Mouse (Mus musculus) liver, embryonic 14.5 days (tissue): ENCODE measurements around the gene Cers5. TPM values are rescaled to one million over a fixed set of nuclear protein-coding genes. Genes with fewer than 3 reads are reported as not detected.
"Not testable (repeated sequence)": the region's sequence is repeated elsewhere in the genome, so short reads cannot be mapped to it uniquely, and the experiment has no call there.

ENCODE experiments used
- ATAC-seq: fragments of 200-750 bp; cut with Nextera tagmentation; 2 replicates; pipeline ENCODE4 v1.8.0; 2017; ENCODE audit warnings: moderate number of reproducible peaks, mild to moderate bottlenecking, moderate library complexity; ENCODE audit not compliant: insufficient read depth
- DNase-seq, 3 experiments: peaks; one replicate each; pipeline ENCODE4 v3.0.0-alpha.2; 2012 to 2013; ENCODE audit warnings: low read depth in 3 of 3, low spot score in 3 of 3
- H3K27ac ChIP-seq: fragments of 300-500 bp; sonication (generic); 2 replicates; pipeline ENCODE4 v1.5.1; 2014; ENCODE audit warnings: moderate library complexity, mild to moderate bottlenecking, control low read depth, inconsistent platforms
- H3K27me3 ChIP-seq: fragments of 300-500 bp; sonication (generic); 2 replicates; pipeline ENCODE4 v1.6.1; 2014; ENCODE audit warnings: mild to moderate bottlenecking, low read length, moderate library complexity; ENCODE audit not compliant: control insufficient read depth, insufficient read depth
- H3K36me3 ChIP-seq: fragments of 300-500 bp; sonication (generic); replicated peaks from 2 replicates; pipeline ENCODE4 v1.6.1; 2014; ENCODE audit warnings: low read depth; ENCODE audit not compliant: control insufficient read depth, insufficient read depth
- H3K4me1 ChIP-seq, 2 experiments: fragments of 200-500 bp in 1 of 2; fragments of 300-500 bp in 1 of 2; sonication (generic) in 1 of 2; replicated peaks; 2 replicates each; pipeline ENCODE4 v1.6.1; 2012 to 2014; ENCODE audit warnings: antibody characterized with exemption in 1 of 2, inconsistent platforms in 1 of 2, low read length in 1 of 2; ENCODE audit not compliant: control insufficient read depth in 2 of 2, insufficient read depth in 2 of 2
- H3K4me2 ChIP-seq: fragments of 300-500 bp; sonication (generic); 2 replicates; pipeline ENCODE4 v1.6.1; 2014; ENCODE audit warnings: low read depth, mild to moderate bottlenecking, control low read depth, moderate library complexity
- H3K4me3 ChIP-seq, 2 experiments: fragments of 200-500 bp in 1 of 2; fragments of 300-500 bp in 1 of 2; sonication (generic) in 1 of 2; 2 replicates each; pipeline ENCODE4 v1.5.1; 2012 to 2014; ENCODE audit warnings: low read depth in 2 of 2, low read length in 2 of 2, mild to moderate bottlenecking in 2 of 2, control low read depth in 1 of 2, inconsistent platforms in 1 of 2, moderate library complexity in 1 of 2; ENCODE audit not compliant: insufficient read depth in 1 of 2
- H3K9ac ChIP-seq: fragments of 300-500 bp; sonication (generic); replicated peaks from 2 replicates; pipeline ENCODE4 v1.6.1; 2014; ENCODE audit warnings: mild to moderate bottlenecking, control low read depth, moderate library complexity
- H3K9me3 ChIP-seq: fragments of 300-500 bp; sonication (generic); 2 replicates; pipeline ENCODE4 v1.6.1; 2016; ENCODE audit warnings: low read length, mixed read lengths; ENCODE audit not compliant: control insufficient read depth
- CTCF ChIP-seq: IDR thresholded peaks from 2 replicates; pipeline ENCODE4 v1.5.1; 2016; ENCODE audit warnings: antibody characterized with exemption, low read depth, control low read depth
- EP300 ChIP-seq: IDR thresholded peaks from 2 replicates; pipeline ENCODE4 v1.6.1; 2016; ENCODE audit warnings: antibody characterized with exemption, low read depth
- WGBS: fragments of 180-500 bp; shearing (Covaris S2); extraction: QIAGEN DNeasy Blood & Tissue Kit; methylation state at CpG from one replicate; pipeline ENCODE4 v1.1.7; 2014; ENCODE audit not compliant: insufficient replicate concordance; 5-methylcytosine and 5-hydroxymethylcytosine counted together
- polyA plus RNA-seq, 2 experiments: library from polyadenylated mRNA; depleted of rRNA in 1 of 2; stranded (reverse) in 1 of 2; unstranded in 1 of 2; fragments of >200 nt; fragmentation: Nextera tagmentation in 1 of 2; extraction: Ambion mirVana in 1 of 2; gene quantifications; 2 replicates each; pipeline versions ENCODE4 v1.2.1 to v1.2.3; 2012 to 2014

Cers5 gene
- 4.4 and 5.4 TPM in 2 replicates for polyA plus RNA-seq (2012; rRNA removed)
- polyA plus RNA-seq (2014; fragmentation: Nextera tagmentation; extraction: Ambion mirVana): 7.7 and 8.7 TPM in 2 replicates

- not testable (repeated sequence) for H3K9me3 ChIP-seq, H3K27me3 ChIP-seq, DNase-seq, H3K36me3 ChIP-seq, ATAC-seq, H3K27ac ChIP-seq, H3K4me1 ChIP-seq
- peak within 1 kb of the TSS; percentile 45 for H3K9ac ChIP-seq
- H3K4me3 ChIP-seq: peak within 1 kb of the TSS; percentile 64 to 65
- peak within 1 kb of the TSS; percentile 84 for H3K4me2 ChIP-seq
These were observed at the start of gene Cers5 for GRCm38 (mm10) chr15:99772881-99772924. Cers5 (minus strand) TSS chr15:99772885.

GRCm38 (mm10) chr15:99819621-99820279, 47.1 kb upstream of the Cers5 start:
- TF ChIP-seq CTCF (no peak), EP300 (no peak)
- H3K27ac ChIP-seq: no peak overlapping the region
- no peak for ATAC-seq
- no peaks in the 10 kb centered on the region for H3K36me3 ChIP-seq
- 23% methylated on average over 14 of the region's 14 CpGs for WGBS
- H3K4me1 ChIP-seq: peaks cover 0 to 3% of the 10 kb centered on the region in 2 experiments; a peak in 2 of 4 replicates
- no peaks in the 10 kb centered on the region for H3K9me3 ChIP-seq
- H3K4me3 ChIP-seq: peak overlapping the region; percentile 19 to 44
- no peaks in the 10 kb centered on the region for H3K27me3 ChIP-seq
- DNase-seq: no peak
- no peak overlapping the region for H3K9ac ChIP-seq
- H3K4me2 ChIP-seq: peak overlapping the region; percentile 1

GRCm38 (mm10) chr15:99819109-99819440, 46.4 kb upstream of the Cers5 start:
- DNase-seq (no peak), ATAC-seq (no peak)
- 22% methylated on average over 6 of the region's 6 CpGs for WGBS
- peaks cover 0 to 3% of the 10 kb centered on the region in 2 experiments; a peak in 2 of 4 replicates for H3K4me1 ChIP-seq
- peak overlapping the region; percentile 19 to 44 for H3K4me3 ChIP-seq
- TF ChIP-seq CTCF (no peak), EP300 (no peak)
- no peak overlapping the region for H3K27ac ChIP-seq
- no peaks in the 10 kb centered on the region for H3K9me3 ChIP-seq
- peak overlapping the region; percentile 31 for H3K4me2 ChIP-seq
- no peaks in the 10 kb centered on the region for H3K36me3 ChIP-seq
- H3K27me3 ChIP-seq: no peaks in the 10 kb centered on the region
- H3K9ac ChIP-seq: no peak overlapping the region

- Histone ChIP-seq H3K9me3 (no peaks in the 10 kb centered on the region), H3K4me1 (no peaks in the 10 kb centered on the region; a peak in 2 of 4 replicates), H3K9ac (no peak overlapping the region), H3K4me2 (peak overlapping the region; percentile 31), H3K27me3 (no peaks in the 10 kb centered on the region), H3K27ac (no peak overlapping the region), H3K4me3 (peak overlapping the region; percentile 18 to 44), H3K36me3 (no peaks in the 10 kb centered on the region)
- no peak for DNase-seq
- TF ChIP-seq CTCF (no peak), EP300 (no peak)
- ATAC-seq: no peak
- WGBS: 46% methylated on average over 13 of the region's 13 CpGs
These were observed 45.8 kb upstream of the Cers5 start for GRCm38 (mm10) chr15:99818321-99819108.

GRCm38 (mm10) chr15:99817343-99818235, 44.9 kb upstream of the Cers5 start:
- no peaks in the 10 kb centered on the region; a peak in 2 of 4 replicates for H3K4me1 ChIP-seq
- TF ChIP-seq EP300 (no peak), CTCF (no peak)
- H3K27me3 ChIP-seq: no peaks in the 10 kb centered on the region
- H3K36me3 ChIP-seq: no peaks in the 10 kb centered on the region
- ATAC-seq (no peak), DNase-seq (no peak)
- WGBS: 47% methylated on average over 8 of the region's 8 CpGs
- no peaks in the 10 kb centered on the region for H3K9me3 ChIP-seq
- H3K4me3 ChIP-seq: peak overlapping the region in 1 of 2 experiments; percentile 10; a peak in 1 of 4 replicates
- no peak overlapping the region for H3K4me2 ChIP-seq
- H3K9ac ChIP-seq: no peak overlapping the region
- no peak overlapping the region for H3K27ac ChIP-seq
